Mouse (Mus musculus): ENCODE data around the gene Apmap. TPM values are rescaled to one million over a fixed set of nuclear protein-coding genes. Genes with fewer than 3 reads are reported as not detected.
"Not testable (repeated sequence)": the region's sequence is repeated elsewhere in the genome, so short reads cannot be mapped to it uniquely, and the experiment has no call there.

The Apmap gene
- polyA plus RNA-seq, 1 experiment from 2014 or later, result 23.4 TPM

- Histone ChIP-seq H3K4me3 (no peak overlapping the region), H3K9ac (no peak overlapping the region), H3K36me3 (no peaks in the 10 kb centered on the region), H3K4me1 (replicated peaks) (no peaks in the 10 kb centered on the region), H3K27me3 (no peaks in the 10 kb centered on the region), H3K27ac (no peak overlapping the region), H3K9me3 (replicated peaks) (no peaks in the 10 kb centered on the region), H3K4me2 (no peak overlapping the region)
- no peak for ATAC-seq (replicated peaks; ENCODE audit: insufficient number of reproducible peaks, insufficient read depth, low FRiP score, low read depth)
- 76% methylated on average over 2 of the region's 2 CpGs for WGBS
Measured at GRCm38 (mm10) chr2:150570761-150571160, 37.6 kb downstream of the Apmap start.

GRCm38 (mm10) chr2:150569847-150570590 lies 38.3 kb downstream of the Apmap start, which contains the start of gene Cst7:
TSS of gene Cst7 (plus strand) at chr2:150570415.
- Histone ChIP-seq H3K27ac (no peak within 1 kb of the TSS), H3K4me3 (no peak within 1 kb of the TSS), H3K36me3 (no peaks in the 10 kb centered on the region), H3K9ac (no peak within 1 kb of the TSS), H3K4me2 (no peak within 1 kb of the TSS), H3K9me3 (replicated peaks) (no peaks in the 10 kb centered on the region), H3K27me3 (no peaks in the 10 kb centered on the region), H3K4me1 (replicated peaks) (no peaks in the 10 kb centered on the region)
- no peak for ATAC-seq (replicated peaks; ENCODE audit: insufficient number of reproducible peaks, insufficient read depth, low FRiP score, low read depth)
- WGBS, result 55% methylated on average over 11 of the region's 11 CpGs

- H3K4me3 ChIP-seq, result no peak overlapping the region
- H3K4me1 ChIP-seq (replicated peaks), result no peaks in the 10 kb centered on the region
- 29% methylated on average over 2 of the region's 2 CpGs for WGBS
- no peak for ATAC-seq (replicated peaks; ENCODE audit: insufficient number of reproducible peaks, insufficient read depth, low FRiP score, low read depth)
- no peaks in the 10 kb centered on the region for H3K9me3 ChIP-seq (replicated peaks)
- H3K27me3 ChIP-seq, result no peaks in the 10 kb centered on the region
- no peak overlapping the region for H3K27ac ChIP-seq
- no peaks in the 10 kb centered on the region for H3K36me3 ChIP-seq
- no peak overlapping the region for H3K4me2 ChIP-seq
- no peak overlapping the region for H3K9ac ChIP-seq
Measured at GRCm38 (mm10) chr2:150567051-150567450, 41.3 kb downstream of the Apmap start.

- Histone ChIP-seq H3K4me3 (no peak overlapping the region), H3K9me3 (replicated peaks) (no peaks in the 10 kb centered on the region), H3K9ac (no peak overlapping the region), H3K4me1 (replicated peaks) (no peaks in the 10 kb centered on the region), H3K4me2 (no peak overlapping the region), H3K27me3 (no peaks in the 10 kb centered on the region), H3K27ac (no peak overlapping the region), H3K36me3 (no peaks in the 10 kb centered on the region)
- 49% methylated on average over 3 of the region's 3 CpGs for WGBS
- ATAC-seq (replicated peaks; ENCODE audit: insufficient number of reproducible peaks, insufficient read depth, low FRiP score, low read depth), result no peak
Measured at GRCm38 (mm10) chr2:150558568-150558967, 49.8 kb downstream of the Apmap start.

GRCm38 (mm10) chr2:150549576-150549975 lies 58.8 kb downstream of the Apmap start:
- not testable (repeated sequence) for H3K9me3 ChIP-seq (replicated peaks); H3K36me3 ChIP-seq; H3K4me2 ChIP-seq; H3K4me3 ChIP-seq; H3K4me1 ChIP-seq (replicated peaks); H3K27ac ChIP-seq; ATAC-seq (replicated peaks; ENCODE audit: insufficient number of reproducible peaks, insufficient read depth, low FRiP score, low read depth); H3K9ac ChIP-seq; H3K27me3 ChIP-seq
- 67% methylated on average over 10 of the region's 10 CpGs for WGBS

Other genes with a start within 250 kb of the Apmap start
- 4.1 and 4.7 TPM in 2 replicates for gene 3300002I08Rik, start 245.8 kb downstream of the Apmap start, polyA plus RNA-seq (2015; fragmentation: Nextera tagmentation; extraction: Ambion mirVana)
- 3.8 and 4.8 TPM in 2 replicates for gene Zfp442, start 157.1 kb downstream of the Apmap start, polyA plus RNA-seq (2015; fragmentation: Nextera tagmentation; extraction: Ambion mirVana)
- 0.06 and 0.08 TPM in 2 replicates for gene Zfp345, start 123.5 kb downstream of the Apmap start, polyA plus RNA-seq (2015; fragmentation: Nextera tagmentation; extraction: Ambion mirVana)
- 0.13 and 1.1 TPM in 2 replicates for gene Cst7, start 38.2 kb downstream of the Apmap start, polyA plus RNA-seq (2015; fragmentation: Nextera tagmentation; extraction: Ambion mirVana)
- 8.8 and 12.1 TPM in 2 replicates for gene Acss1, start 59.9 kb upstream of the Apmap start, polyA plus RNA-seq (2015; fragmentation: Nextera tagmentation; extraction: Ambion mirVana)
- not detected in 2 replicates for gene Vsx1, start 80.8 kb upstream of the Apmap start, polyA plus RNA-seq (2015; fragmentation: Nextera tagmentation; extraction: Ambion mirVana)
- 17.4 and 25.3 TPM in 2 replicates for gene Entpd6, start 140.5 kb upstream of the Apmap start, polyA plus RNA-seq (2015; fragmentation: Nextera tagmentation; extraction: Ambion mirVana)
- gene Pygb, start 178.2 kb upstream of the Apmap start, polyA plus RNA-seq (2015; fragmentation: Nextera tagmentation; extraction: Ambion mirVana), result 212 and 233 TPM in 2 replicates